Mouse (Mus musculus) neural tube, postnatal 0 days (tissue): ENCODE results near the gene 2610318N02Rik. TPM values are rescaled to one million over a fixed set of nuclear protein-coding genes. Genes with fewer than 3 reads are reported as not detected.

ENCODE experiments used
- microRNA counts: library from miRNA; unstranded; fragments of <30 nt; microRNA quantifications from one replicate; lab custom pipeline; 2015
- microRNA-seq: library from miRNA; unstranded; fragments of <30 nt; microRNA quantifications from one replicate; pipeline ENCODE4, GENCODE M21; 2016
- polyA plus RNA-seq: library from polyadenylated mRNA; unstranded; fragments of >200 nt; fragmentation: Nextera tagmentation; extraction: Ambion mirVana; gene quantifications from 2 replicates; pipeline ENCODE4 v1.2.1, GENCODE M21; 2015

Gene 2610318N02Rik
- 4.6 and 4.8 TPM in 2 replicates for polyA plus RNA-seq

GRCm38 (mm10) chr16:17124871-17125520, at the start of gene 2610318N02Rik:
Gene 2610318N02Rik (minus strand): TSS chr16:17125167.

GRCm38 (mm10) chr16:17146772-17147235, 21.8 kb upstream of the 2610318N02Rik start, which contains the start of gene Ccdc116:
Gene Ccdc116 (minus strand): TSS chr16:17147229.

GRCm38 (mm10) chr16:17144339-17144738, 19.4 kb upstream of the 2610318N02Rik start, which contains the start of gene Ydjc:
Gene Ydjc (plus strand): TSS chr16:17144621.

GRCm38 (mm10) chr16:17132089-17132905, 7.3 kb upstream of the 2610318N02Rik start, which contains the start of gene Sdf2l1:
Gene Sdf2l1 (minus strand): TSS chr16:17132383.

GRCm38 (mm10) chr16:17110771-17111743, 13.9 kb downstream of the 2610318N02Rik start, which contains the start of gene Ppil2:
Gene Ppil2 (minus strand): TSS chr16:17111257.

GRCm38 (mm10) chr16:17069511-17070443, 55.2 kb downstream of the 2610318N02Rik start, which contains the start of gene Ypel1:
Gene Ypel1 (plus strand): TSS chr16:17069696.

MicroRNAs within 50 kb of the gene (microRNA counts, 519-probe panel; counts per million panel counts)
- microRNA mmu-miR-130b (lab: Ali Mortazavi, UCI) (4,791 counts per million, percentile 54 among the panel's probes with 10 or more counts), microRNA mmu-miR-301b (lab: Ali Mortazavi, UCI) (2,684 counts per million, percentile 10 among the panel's probes with 10 or more counts)

Small RNA genes lying within 50 kb of the gene (microRNA-seq; reads per million reads assigned to microRNA genes)
- gene Mir130b (1,776 reads per million, percentile 80 among the genes with 10 or more reads in this experiment), gene Mir301b (66.7 reads per million, percentile 38 among the genes with 10 or more reads in this experiment)

Other genes with a start within 250 kb of the 2610318N02Rik start
- 14.9 and 16.7 TPM in 2 replicates for gene Ppm1f, start 228.7 kb downstream of the 2610318N02Rik start, polyA plus RNA-seq
- gene Mapk1, start 141.8 kb downstream of the 2610318N02Rik start, polyA plus RNA-seq: 194 and 219 TPM in 2 replicates
- 45.9 and 60.6 TPM in 2 replicates for gene Ypel1, start 55.5 kb downstream of the 2610318N02Rik start, polyA plus RNA-seq
- gene Ppil2, start 13.9 kb downstream of the 2610318N02Rik start, polyA plus RNA-seq: 97.5 and 103 TPM in 2 replicates
- gene Sdf2l1, start 7.2 kb upstream of the 2610318N02Rik start, polyA plus RNA-seq: 24.5 and 25.6 TPM in 2 replicates
- 53.5 and 57.9 TPM in 2 replicates for gene Ydjc, start 19.5 kb upstream of the 2610318N02Rik start, polyA plus RNA-seq
- gene Ccdc116, start 22.1 kb upstream of the 2610318N02Rik start, polyA plus RNA-seq: 2.7 and 3.2 TPM in 2 replicates
- 277 and 297 TPM in 2 replicates for gene Ube2l3, start 77.5 kb upstream of the 2610318N02Rik start, polyA plus RNA-seq
- gene Rimbp3, start 83.4 kb upstream of the 2610318N02Rik start, polyA plus RNA-seq: 1.5 and 1.6 TPM in 2 replicates
- gene Hic2, start 108.4 kb upstream of the 2610318N02Rik start, polyA plus RNA-seq: 2.7 and 4.1 TPM in 2 replicates
- gene Tmem191c, start 150.9 kb upstream of the 2610318N02Rik start, polyA plus RNA-seq: 146 and 185 TPM in 2 replicates
- 6.0 and 10.8 TPM in 2 replicates for gene Serpind1, start 206.2 kb upstream of the 2610318N02Rik start, polyA plus RNA-seq